Mouse (Mus musculus) kidney, postnatal 25 days (tissue): ENCODE measurements around the gene Chst14.
A peak's percentile ranks its signal among the peaks of the same experiment; 100 is the strongest.

Source experiments
- DNase-seq, 2 experiments: peaks; one replicate each; pipeline ENCODE4 v3.0.0; 2021; ENCODE audit warnings: mixed read lengths in 2 of 2

Chst14 gene

DNA sequence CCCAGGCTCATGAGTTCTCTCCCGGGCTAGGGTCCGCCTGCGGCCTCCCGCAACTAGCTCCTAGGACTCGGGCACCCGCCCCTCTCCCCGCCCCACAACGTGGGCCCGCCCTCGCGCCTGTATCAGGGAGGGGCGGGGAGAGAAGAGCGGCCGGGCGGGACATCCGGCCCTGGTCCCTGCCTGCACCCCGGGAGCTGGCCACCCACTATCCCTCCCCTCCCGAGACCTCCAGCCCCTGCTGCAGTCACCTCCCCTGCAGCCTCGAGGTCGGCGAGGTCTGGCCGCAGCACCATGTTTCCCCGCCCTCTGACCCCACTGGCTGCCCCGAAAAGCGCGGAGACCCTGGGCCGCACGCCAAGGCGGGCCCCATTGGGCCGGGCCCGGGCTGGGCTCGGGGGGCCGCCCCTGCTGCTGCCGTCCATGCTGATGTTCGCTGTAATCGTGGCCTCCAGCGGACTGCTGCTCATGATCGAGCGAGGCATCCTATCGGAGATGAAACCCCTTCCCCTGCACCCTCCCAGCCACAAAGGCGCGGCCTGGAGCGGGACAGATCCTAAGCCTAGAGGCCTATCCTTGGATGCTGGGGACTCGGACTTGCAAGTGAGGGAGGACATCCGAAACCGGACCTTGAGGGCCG is at the start of gene Chst14:
Gene Chst14, plus strand, starts transcription at position 136 of the 637 bp plus-strand sequence.
- DNase-seq, result peak; percentile 78 to 88

GRCm38 (mm10) chr2:118881019-118881418 is 45.3 kb upstream of the Chst14 start:
- DNase-seq, result peak; percentile 71 to 81

GRCm38 (mm10) chr2:118881956-118882355 is 44.3 kb upstream of the Chst14 start:
- DNase-seq, result peak in 1 of 2 experiments; percentile 35

DNA sequence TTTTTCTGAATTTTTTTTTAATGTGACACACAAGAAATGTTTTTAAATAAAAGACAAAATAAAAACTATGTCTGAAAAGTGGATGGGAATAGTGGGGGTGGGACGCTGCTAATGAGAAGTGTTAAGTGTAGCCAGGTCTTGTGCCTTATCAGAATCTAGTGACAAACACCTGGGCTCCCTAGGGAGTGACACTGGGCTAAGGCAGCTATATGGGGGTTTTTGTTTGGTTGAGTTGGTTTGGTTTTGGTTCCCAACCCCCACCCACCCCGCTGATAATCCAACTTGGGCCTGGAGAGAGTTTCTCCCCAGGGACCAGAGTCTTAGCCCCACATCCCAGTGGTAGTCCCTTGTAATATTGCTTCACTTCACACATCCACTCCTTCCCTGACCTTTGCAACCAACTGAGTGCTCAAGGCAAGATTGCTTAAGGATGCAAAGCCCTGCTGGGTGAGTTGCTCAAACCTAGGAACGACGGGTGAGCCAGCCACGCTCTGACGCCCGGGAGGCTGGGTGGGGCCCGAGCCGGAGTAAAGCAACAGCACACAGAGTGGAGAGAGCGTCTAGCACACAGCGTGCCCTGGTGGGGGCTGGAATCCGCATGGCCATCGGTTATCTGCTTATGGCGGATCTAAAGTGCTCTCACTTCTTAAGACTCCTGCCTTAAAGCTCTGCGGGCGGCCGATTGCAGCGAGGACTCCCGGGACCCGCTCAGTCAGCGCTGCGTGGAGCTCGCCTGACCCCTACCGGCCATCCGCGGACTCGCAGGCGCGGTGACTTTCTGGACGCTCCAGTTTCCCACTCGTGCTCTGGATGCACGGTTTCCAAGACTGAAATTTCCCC is 43.2 kb upstream of the Chst14 start:
- peak; percentile 83 to 89 for DNase-seq

DNA sequence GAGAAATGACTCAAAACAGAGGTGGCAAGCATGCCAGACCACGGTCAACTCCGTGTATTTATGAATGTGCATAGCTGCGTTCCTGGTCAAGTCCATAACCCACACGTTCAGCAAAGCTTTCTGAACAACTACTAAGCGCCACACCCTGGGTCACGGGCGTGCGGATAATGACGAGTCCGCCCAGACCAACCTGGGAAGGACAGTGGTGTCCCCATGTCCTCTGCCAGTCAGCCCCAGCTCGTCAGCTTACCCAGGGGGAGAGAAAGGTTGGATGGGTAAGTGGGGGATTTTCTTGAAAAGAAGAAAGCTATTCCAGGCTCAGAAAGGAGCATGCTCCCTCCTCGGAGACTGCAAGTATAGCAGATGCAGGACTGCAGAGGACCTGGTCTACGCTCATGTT is 38.9 kb upstream of the Chst14 start:
- no peak for DNase-seq

DNA sequence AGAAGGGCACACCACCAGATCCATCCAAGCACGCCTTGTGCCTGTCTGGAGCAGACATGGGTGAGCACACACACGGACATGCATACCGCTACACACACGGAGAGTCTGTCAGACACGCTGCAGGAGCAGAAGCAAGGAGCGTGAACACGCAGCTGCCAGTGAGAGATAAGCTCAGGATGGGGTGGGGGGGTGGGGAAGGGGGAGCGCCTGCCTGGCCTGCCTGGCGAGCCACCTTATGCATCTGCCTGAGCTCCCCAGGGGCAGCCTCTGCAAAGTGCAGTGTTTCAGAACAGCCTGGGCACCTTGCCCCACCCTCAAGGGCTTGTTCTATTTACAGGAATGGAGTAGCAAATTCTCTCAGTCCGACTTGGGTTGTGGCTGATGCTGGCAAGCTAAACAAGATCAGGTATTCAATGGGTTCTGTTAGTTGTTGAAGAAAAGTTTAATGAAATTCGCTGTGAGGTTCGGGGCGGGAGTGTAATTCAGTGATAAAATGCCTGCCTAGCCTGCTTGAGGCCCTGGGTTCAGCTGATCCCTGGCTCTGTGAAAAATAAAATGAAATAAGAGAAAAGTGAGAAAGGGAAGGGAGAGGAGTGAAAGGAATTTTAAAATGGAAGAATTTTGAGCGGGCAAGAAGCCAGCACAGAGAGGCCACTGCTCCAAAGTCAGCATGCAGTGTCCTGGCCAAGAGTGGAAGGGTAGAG is 38.3 kb upstream of the Chst14 start:
- DNase-seq, result peak in 1 of 2 experiments; percentile 42

- DNase-seq, result no peak
These were observed 35.1 kb upstream of the Chst14 start for GRCm38 (mm10) chr2:118891173-118891572.

- DNase-seq, result peak; percentile 41 to 68
These were observed 30.0 kb upstream of the Chst14 start for GRCm38 (mm10) chr2:118895990-118896913.

DNA sequence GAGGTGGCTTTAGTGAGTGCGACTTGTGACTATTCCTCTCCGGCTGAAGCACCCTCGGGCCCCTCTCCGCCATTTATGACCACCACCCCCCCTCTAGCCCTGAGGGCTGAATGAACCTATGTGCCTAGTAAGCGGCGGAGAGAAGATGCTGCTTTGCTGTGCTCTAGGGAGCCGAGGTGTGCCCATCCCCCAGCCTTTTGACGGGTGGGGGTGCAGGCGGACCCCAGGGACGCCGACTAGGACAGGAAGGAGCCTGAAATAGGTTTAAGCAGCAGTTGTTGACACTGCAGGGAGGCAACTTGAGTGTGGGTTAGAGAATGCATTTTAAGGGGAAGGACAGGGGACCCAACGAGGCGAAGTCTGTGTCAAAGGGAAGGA is 29.4 kb upstream of the Chst14 start:
- DNase-seq, result no peak

DNA sequence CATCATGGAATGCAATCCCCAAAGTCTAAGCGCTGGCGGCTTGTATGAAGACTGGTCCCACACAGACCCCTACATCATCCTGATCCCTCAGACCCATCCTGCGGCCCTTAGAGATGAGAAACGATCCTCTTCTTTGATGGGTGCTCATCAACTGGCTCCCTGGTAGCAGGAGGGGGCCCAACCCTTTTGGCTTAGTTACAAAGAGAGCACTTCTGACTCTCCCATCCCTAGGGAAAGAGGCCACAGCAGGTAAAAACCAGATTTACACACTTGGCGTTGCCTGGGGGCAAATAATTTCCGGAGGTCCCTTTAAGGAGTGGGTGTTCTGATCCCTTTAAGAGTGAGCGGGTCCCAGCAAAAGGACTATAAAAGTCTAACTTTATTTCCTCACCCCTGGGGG is 28.9 kb upstream of the Chst14 start:
- DNase-seq, result no peak

GRCm38 (mm10) chr2:118897808-118898207 is 28.5 kb upstream of the Chst14 start:
- DNase-seq, result no peak

- no peak for DNase-seq
These were observed 27.5 kb upstream of the Chst14 start for GRCm38 (mm10) chr2:118898771-118899170.

DNA sequence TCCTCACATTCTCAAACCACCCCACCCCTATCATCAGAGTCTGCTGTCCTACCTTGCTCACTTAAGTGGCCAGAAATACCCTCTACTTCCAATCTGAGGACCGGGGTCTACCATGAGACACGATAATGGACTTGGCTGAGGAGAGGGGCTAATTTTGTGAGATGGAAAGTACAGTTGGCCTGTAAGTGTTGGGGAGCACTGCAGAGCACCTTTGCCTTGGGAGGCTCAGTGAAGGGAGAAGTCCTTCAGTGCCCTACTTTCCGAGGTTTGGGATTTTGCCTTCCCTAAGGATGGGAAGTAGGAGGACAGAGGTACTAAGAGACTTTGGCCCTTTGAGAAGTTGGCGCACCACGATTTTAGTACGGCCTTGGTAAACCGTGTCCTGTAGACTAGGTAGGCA is 27.0 kb upstream of the Chst14 start:
- DNase-seq, result no peak

- peak; percentile 43 to 72 for DNase-seq
These were observed 26.1 kb upstream of the Chst14 start, which contains the start of gene Bahd1 for GRCm38 (mm10) chr2:118899981-118900825. Bahd1 (plus strand) TSS chr2:118900377.

DNA sequence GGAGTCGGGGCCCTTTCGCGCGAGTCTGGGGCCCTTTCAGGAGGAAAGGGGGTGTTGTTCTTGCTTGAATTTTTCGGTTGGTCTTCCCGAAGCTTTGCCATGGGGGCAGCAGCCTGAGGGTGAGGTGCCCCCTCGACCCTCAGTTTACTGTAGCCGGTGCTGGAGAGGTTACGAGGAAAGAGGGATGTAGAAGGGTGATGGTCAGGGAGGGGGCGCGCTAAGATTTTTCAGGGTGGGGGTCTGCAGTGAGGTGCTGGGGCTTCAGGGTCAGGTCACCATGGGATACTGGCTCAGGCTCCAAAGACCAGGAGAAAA is 25.5 kb upstream of the Chst14 start:
- DNase-seq, result no peak

DNA sequence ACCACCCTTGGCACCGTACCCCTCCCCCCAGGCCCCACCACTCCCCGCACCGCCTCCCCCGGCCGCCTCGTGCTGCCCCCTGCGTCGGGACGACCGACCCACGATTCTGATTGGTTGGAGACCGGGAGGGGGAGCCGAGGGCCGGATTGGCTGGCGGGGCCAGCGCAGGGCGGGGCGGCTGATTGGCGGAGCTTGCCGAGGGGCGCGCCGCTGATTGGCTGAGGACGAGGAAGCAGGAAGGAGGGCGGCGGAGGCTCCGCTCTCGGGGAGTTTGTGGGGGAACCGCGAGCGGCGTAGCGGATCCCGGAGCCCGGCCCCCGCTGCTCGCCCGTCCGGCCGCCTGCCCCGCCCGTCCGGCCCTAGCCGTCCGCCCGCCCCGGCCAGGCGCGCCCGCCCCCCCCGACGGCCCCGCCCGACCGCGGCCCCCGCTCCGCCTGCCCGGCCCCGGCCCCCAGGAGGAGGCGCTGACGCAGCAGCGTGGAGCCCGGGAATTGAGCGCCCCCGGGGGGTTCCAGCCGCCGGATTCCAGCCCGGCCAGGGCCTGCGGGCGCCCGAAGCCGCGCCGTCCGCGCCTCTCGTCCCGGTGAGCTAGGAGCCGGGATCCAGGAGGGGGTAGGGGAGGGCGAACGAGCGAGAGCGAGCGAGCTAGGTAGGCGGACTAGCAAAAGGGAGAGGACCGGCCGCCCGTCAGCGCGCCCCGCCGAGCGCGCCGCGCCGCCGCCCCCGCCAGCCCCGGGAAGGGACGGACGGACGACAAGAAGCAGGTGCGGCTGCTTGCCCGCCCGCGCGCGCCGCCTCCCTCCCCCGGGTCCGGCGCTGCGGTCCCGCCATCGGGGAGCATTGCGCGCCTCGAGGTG is 24.9 kb upstream of the Chst14 start:
- DNase-seq, result peak; percentile 98 to 100

DNA sequence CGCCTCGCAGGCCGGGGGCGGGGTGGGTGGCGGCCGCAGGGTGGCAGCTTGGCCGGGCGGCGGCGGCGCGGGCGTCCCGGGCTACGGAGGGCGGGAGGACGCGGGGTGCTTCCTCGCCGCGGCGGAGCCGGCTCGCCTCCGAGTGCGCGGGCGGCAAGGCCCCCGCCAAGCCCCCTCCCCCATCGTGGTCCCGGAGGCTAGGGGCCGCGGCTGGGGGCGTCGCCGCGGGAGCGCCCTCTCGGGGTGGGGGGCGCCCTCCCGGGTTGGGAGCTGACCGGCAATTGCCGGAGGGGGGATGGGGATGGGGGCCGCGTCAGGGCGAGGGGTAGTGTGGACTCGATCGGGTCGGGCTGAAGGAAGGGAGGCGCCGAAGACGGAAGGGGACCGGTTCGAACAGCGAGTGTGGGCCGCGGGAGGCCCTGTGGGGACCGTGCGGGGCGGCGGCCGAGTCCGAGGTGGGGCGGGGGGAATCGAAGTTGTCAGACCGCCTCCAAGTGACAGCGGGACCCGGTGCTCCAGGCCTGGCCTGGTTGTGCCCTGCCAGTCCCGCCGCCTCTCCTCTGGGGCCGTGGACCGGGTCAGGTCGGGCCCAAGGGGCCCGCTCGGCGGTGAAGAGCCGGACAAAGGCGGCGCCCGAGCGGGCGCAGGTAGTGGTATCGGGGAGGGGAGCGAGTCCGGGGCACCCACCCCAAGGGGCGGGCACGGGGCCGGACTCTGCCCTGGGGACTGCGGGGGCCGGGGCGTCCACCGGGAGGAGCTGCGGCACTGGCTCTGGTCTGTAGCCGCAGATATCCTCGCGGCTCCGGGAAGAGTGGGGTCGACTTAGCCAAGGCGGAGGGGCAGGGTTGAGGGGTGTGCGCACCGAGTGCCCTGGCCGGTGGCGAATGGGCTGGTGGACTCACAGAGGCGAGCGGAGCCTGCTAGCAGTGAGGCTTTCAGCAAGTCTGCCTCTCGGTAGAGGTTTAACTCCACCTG is 24.0 kb upstream of the Chst14 start:
- peak; percentile 70 to 91 for DNase-seq

- peak in 1 of 2 experiments; percentile 64 for DNase-seq
These were observed 23.0 kb upstream of the Chst14 start for GRCm38 (mm10) chr2:118903333-118903741.

DNA sequence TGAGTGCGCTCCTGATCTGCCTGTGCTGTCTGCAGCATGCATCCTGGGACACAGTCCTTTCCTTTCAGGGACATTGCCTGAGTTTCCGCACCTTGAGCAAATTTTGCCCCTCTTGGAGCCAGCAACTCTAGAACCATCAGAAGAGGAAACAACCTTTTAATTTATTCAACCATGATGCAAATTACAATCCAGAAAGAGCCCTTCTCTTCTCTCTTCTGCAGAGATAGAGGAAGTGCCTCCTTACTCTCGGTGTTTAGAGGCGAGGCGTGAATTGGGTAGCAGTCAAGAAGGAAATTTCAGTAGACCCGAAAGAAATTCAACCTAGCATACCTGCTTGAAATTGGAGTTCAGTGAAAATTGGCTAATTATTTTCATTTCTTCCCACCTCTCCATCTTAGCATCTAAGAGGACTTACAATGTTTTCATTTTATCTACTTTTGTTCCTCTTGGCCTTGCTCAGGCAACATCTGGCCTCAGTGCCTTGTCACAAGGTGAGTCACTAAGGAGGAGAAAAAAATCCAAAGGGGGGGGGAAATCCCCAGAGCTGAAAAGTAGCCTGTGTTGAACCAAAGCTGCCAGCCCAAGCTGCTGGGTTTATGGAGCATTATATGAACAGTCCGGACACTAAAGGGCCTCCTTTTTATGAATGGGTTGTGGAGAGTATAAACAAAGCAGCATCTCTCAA is 20.7 kb upstream of the Chst14 start:
- no peak for DNase-seq
